Mouse (Mus musculus) liver, adult 10 weeks (tissue): ENCODE measurements around the gene Stmnd1. TPM values are rescaled to one million over a fixed set of nuclear protein-coding genes. Genes with fewer than 3 reads are reported as not detected.

Experiments used
- polyA plus RNA-seq: library from polyadenylated mRNA; stranded (reverse); fragments of 350-450 nt; fragmentation: Illumina TruSeq; extraction: RNeasy Lipid Tissue Mini Kit (QIAGEN cat#74804); gene quantifications from one replicate; pipeline ENCODE4 v1.2.3, GENCODE M21; 2014; ENCODE audit warnings: low read depth, low replicate concordance

Gene Stmnd1
- not detected for polyA plus RNA-seq

DNA sequence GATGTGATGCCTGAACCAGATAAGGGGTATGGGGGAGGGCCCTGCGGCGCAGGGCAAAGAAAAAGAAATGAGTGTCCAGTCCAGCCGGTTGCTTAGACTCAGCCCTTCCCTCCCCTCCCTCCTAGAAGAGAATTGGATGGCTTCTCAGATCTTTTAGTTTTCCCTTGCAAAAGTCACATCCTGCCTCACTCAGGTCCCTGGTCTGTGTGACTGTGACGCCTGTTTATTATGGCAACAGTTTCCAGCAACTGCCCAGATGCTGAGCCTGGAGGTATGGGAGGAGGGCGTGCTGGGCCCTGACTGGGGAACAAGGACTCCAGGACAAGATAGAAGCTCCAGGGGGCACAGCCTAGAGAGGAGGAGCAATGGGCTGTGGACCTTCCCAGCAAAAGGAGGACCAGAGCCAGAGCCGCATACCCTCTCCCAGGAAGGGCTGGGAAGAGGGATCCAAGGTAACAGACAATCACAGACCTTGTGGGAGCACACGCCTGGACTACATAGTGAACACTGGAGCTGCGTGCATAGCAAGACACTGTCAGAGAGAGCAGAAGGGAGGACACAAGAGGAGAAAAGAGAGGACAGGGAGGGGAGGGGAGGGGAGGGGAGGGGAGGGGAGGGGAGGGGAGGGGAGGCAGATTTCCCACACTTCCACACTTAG, at the start of gene Stmnd1:
TSS of gene Stmnd1 (plus strand) at position 269 of the 658 bp plus-strand sequence.

Other genes with a start within 250 kb of the Stmnd1 start
- gene Rbm24, start 144.7 kb downstream of the Stmnd1 start, polyA plus RNA-seq: not detected
- gene Cap2, start 228.1 kb downstream of the Stmnd1 start, polyA plus RNA-seq: 0.13 TPM